Mouse (Mus musculus) limb, embryonic 11.5 days (tissue): ENCODE measurements around the gene Piwil4. TPM values are rescaled to one million over a fixed set of nuclear protein-coding genes. Genes with fewer than 3 reads are reported as not detected.
A peak's percentile ranks its signal among the peaks of the same experiment; 100 is the strongest.

Experiments used
- ATAC-seq: fragments of 200-750 bp; cut with Nextera tagmentation; 2 replicates; pipeline ENCODE4 v1.8.0; 2017; ENCODE audit warnings: low read depth; ENCODE audit not compliant: insufficient number of reproducible peaks, low FRiP score, low TSS enrichment
- DNase-seq: peaks from one replicate; pipeline ENCODE4 v3.0.0-alpha.2; 2015; ENCODE audit warnings: low spot score
- H3K27ac ChIP-seq: fragments of 300-500 bp; sonication (generic); replicated peaks from 2 replicates; pipeline ENCODE4 v1.5.1; 2014; ENCODE audit warnings: low read depth, mild to moderate bottlenecking, low read length
- H3K27me3 ChIP-seq: fragments of 300-500 bp; sonication (generic); 2 replicates; pipeline ENCODE4 v1.6.1; 2014; ENCODE audit warnings: mild to moderate bottlenecking, low read length, mixed read lengths; ENCODE audit not compliant: control insufficient read depth, insufficient read depth
- H3K36me3 ChIP-seq: fragments of 300-500 bp; sonication (generic); 2 replicates; pipeline ENCODE4 v1.6.1; 2014; ENCODE audit warnings: mild to moderate bottlenecking, low read length, moderate library complexity, mixed read lengths; ENCODE audit not compliant: control insufficient read depth, insufficient read depth
- H3K4me1 ChIP-seq: fragments of 300-500 bp; sonication (generic); 2 replicates; pipeline ENCODE4 v1.6.1; 2014; ENCODE audit warnings: low read length, mixed read lengths; ENCODE audit not compliant: control insufficient read depth, insufficient read depth
- H3K4me2 ChIP-seq: fragments of 300-500 bp; sonication (generic); 2 replicates; pipeline ENCODE4 v1.6.1; 2014; ENCODE audit warnings: low read depth, mild to moderate bottlenecking, moderate library complexity; ENCODE audit not compliant: severe bottlenecking
- H3K4me3 ChIP-seq: fragments of 300-500 bp; sonication (generic); 2 replicates; pipeline ENCODE4 v1.5.1; 2014; ENCODE audit warnings: low read depth, low read length
- H3K9ac ChIP-seq: fragments of 300-500 bp; sonication (generic); 2 replicates; pipeline ENCODE4 v1.6.1; 2014; ENCODE audit warnings: mild to moderate bottlenecking, low read length
- H3K9me3 ChIP-seq: fragments of 300-500 bp; sonication (generic); 2 replicates; pipeline ENCODE4 v1.6.1; 2016; ENCODE audit warnings: low read length; ENCODE audit not compliant: control insufficient read depth
- WGBS: fragments of 180-500 bp; shearing (Covaris S2); extraction: QIAGEN DNeasy Blood & Tissue Kit; methylation state at CpG from one replicate; pipeline ENCODE4 v1.1.7; 2014; 5-methylcytosine and 5-hydroxymethylcytosine counted together
- polyA plus RNA-seq: library from polyadenylated mRNA; unstranded; fragments of >200 nt; fragmentation: Nextera tagmentation; extraction: Ambion mirVana; gene quantifications from 2 replicates; pipeline ENCODE4 v1.2.1, GENCODE M21; 2014

Gene Piwil4
- polyA plus RNA-seq, 1 experiment from 2014 or later, result 0.09 TPM

DNA sequence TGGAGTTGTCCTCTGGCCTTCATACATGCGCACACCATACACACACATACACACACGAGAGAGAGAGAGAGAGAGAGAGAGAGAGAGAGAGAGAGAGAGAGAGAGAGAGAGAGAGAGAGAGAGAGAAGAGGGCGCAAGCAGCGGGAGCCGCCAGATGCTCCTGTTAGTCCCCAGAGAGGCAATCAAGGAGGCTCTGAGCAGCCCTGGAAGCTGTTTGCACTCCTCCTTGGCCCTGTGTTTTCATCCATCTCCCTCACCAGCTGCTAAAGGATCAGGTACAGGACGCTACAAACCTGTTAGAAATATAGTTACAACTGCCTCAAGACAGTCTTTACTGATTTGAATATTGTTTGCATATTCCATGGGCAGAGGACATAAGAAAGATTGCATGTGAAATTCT, 29.3 kb upstream of the Piwil4 start:
- 58% methylated on average over 6 of the region's 6 CpGs for WGBS
- no peak overlapping the region for H3K4me2 ChIP-seq

GRCm38 (mm10) chr9:14764765-14765164, 24.2 kb upstream of the Piwil4 start:
- Histone ChIP-seq H3K27ac (no peak overlapping the region), H3K27me3 (0 out of 2 replicates have a peak, but pooled peaks cover 2% of the 10 kb centered on the region), H3K4me3 (no peak overlapping the region), H3K4me2 (no peak overlapping the region), H3K36me3 (no peaks in the 10 kb centered on the region), H3K9ac (no peak overlapping the region), H3K4me1 (no peaks in the 10 kb centered on the region), H3K9me3 (no peaks in the 10 kb centered on the region)
- 25% methylated on average over 7 of the region's 7 CpGs for WGBS
- DNase-seq, result peak; percentile 76
- ATAC-seq, result no peak; the same call in 1 of the 2 replicates

More for the DNA sequence above, 29.3 kb upstream of the Piwil4 start:
- Histone ChIP-seq H3K4me1 (peaks cover 9% of the 10 kb centered on the region; the same call in 1 of the 2 replicates), H3K4me3 (no peak overlapping the region), H3K9me3 (no peaks in the 10 kb centered on the region), H3K27ac (no peak overlapping the region), H3K36me3 (no peaks in the 10 kb centered on the region), H3K27me3 (0 out of 2 replicates have a peak, but pooled peaks cover 2% of the 10 kb centered on the region), H3K9ac (no peak overlapping the region)
- ATAC-seq (no peak), DNase-seq (no peak)

DNA sequence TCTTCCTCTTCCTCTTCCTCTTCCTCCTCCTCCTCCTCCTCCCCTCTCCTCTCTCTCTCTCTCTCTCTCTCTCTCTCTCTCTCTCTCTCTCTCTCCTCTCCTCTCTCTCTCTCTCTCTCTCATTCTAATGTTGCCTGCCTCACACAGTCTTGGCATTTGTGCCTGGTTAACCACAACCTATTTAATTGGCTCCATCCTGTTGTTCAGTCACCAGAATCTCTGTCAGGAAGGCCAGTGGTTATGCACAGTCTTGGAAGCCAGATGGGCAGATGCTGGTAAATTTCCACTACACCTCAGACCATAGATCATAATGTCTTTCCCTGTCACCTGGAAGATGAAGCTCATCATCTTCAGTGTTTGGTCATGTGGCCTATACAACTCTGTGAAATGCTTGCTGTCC, 18.7 kb upstream of the Piwil4 start:
- Histone ChIP-seq H3K36me3 (no peaks in the 10 kb centered on the region), H3K4me2 (no peak overlapping the region), H3K9me3 (no peaks in the 10 kb centered on the region), H3K27ac (no peak overlapping the region), H3K27me3 (no peaks in the 10 kb centered on the region), H3K9ac (no peak overlapping the region), H3K4me3 (no peak overlapping the region), H3K4me1 (no peaks in the 10 kb centered on the region)
- ATAC-seq, result no peak
- DNase-seq, result no peak

GRCm38 (mm10) chr9:14758590-14758989, 18.1 kb upstream of the Piwil4 start:
- 71% methylated on average over 7 of the region's 7 CpGs for WGBS
- Histone ChIP-seq H3K27me3 (no peaks in the 10 kb centered on the region), H3K36me3 (no peaks in the 10 kb centered on the region), H3K4me1 (no peaks in the 10 kb centered on the region), H3K27ac (no peak overlapping the region), H3K4me2 (no peak overlapping the region; the same call in 1 of the 2 replicates), H3K4me3 (no peak overlapping the region), H3K9me3 (no peaks in the 10 kb centered on the region), H3K9ac (no peak overlapping the region)
- DNase-seq, result no peak
- ATAC-seq, result no peak

GRCm38 (mm10) chr9:14754469-14754868, 13.9 kb upstream of the Piwil4 start:
- peaks cover 4% of the 10 kb centered on the region; the same call in 1 of the 2 replicates for H3K4me1 ChIP-seq
- DNase-seq (no peak), ATAC-seq (no peak)
- H3K4me3 ChIP-seq, result no peak overlapping the region
- H3K27me3 ChIP-seq, result no peaks in the 10 kb centered on the region
- H3K4me2 ChIP-seq, result no peak overlapping the region
- no peaks in the 10 kb centered on the region for H3K9me3 ChIP-seq
- no peaks in the 10 kb centered on the region for H3K36me3 ChIP-seq
- H3K27ac ChIP-seq, result no peak overlapping the region
- H3K9ac ChIP-seq, result no peak overlapping the region
- 89% methylated on average over 3 of the region's 3 CpGs for WGBS

- no peaks in the 10 kb centered on the region for H3K27me3 ChIP-seq
- DNase-seq (no peak), ATAC-seq (no peak)
- H3K9me3 ChIP-seq, result no peaks in the 10 kb centered on the region
- H3K9ac ChIP-seq, result no peak overlapping the region
- no peak overlapping the region for H3K27ac ChIP-seq
- no peak overlapping the region for H3K4me2 ChIP-seq
- H3K4me3 ChIP-seq, result no peak overlapping the region
- peaks cover 4% of the 10 kb centered on the region; the same call in 1 of the 2 replicates for H3K4me1 ChIP-seq
- H3K36me3 ChIP-seq, result no peaks in the 10 kb centered on the region
Observed at GRCm38 (mm10) chr9:14753947-14754346, 13.4 kb upstream of the Piwil4 start.

DNA sequence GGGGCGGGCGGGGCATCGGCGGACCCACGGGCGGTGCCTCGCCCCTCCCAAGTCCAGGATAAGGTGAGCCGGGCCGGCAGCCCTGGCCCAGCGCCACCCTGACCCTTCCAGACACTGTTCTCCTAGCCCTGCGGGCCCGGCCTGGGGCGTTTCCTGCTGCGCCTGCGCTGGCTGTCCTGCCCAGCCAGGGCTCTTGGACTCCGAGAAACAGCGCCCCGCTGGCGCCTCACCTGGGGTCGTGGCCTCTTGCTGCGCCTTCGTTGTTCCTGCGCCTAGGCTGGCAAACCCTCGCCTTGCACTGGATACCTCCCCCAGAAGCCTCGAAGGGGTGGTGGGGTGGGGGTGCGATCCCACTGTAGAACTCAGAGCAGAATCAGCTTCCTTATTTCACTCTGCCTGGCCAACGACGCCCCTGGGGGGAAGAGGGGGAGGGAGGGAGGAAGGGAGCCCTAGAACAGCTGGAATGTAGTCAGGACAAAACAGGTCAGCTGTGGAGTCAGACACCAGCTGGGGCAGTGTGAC, 11.5 kb upstream of the Piwil4 start, which contains the start of gene Fut4:
Gene Fut4 (minus strand): TSS at position 393 of the 522 bp plus-strand sequence.
- ATAC-seq, result peak; percentile 87
- no peaks in the 10 kb centered on the region for H3K9me3 ChIP-seq
- DNase-seq, result no peak
- H3K9ac ChIP-seq, result peak within 1 kb of the TSS; percentile 77
- no peak within 1 kb of the TSS; the same call in 1 of the 2 replicates for H3K27ac ChIP-seq
- H3K4me2 ChIP-seq, result peak within 1 kb of the TSS; percentile 90
- WGBS, result under 1% methylated on average over 23 of the region's 28 CpGs
- H3K4me1 ChIP-seq, result peaks cover 4% of the 10 kb centered on the region; the same call in 1 of the 2 replicates
- H3K36me3 ChIP-seq, result no peaks in the 10 kb centered on the region
- peak within 1 kb of the TSS; percentile 58 for H3K4me3 ChIP-seq
- H3K27me3 ChIP-seq, result no peaks in the 10 kb centered on the region

DNA sequence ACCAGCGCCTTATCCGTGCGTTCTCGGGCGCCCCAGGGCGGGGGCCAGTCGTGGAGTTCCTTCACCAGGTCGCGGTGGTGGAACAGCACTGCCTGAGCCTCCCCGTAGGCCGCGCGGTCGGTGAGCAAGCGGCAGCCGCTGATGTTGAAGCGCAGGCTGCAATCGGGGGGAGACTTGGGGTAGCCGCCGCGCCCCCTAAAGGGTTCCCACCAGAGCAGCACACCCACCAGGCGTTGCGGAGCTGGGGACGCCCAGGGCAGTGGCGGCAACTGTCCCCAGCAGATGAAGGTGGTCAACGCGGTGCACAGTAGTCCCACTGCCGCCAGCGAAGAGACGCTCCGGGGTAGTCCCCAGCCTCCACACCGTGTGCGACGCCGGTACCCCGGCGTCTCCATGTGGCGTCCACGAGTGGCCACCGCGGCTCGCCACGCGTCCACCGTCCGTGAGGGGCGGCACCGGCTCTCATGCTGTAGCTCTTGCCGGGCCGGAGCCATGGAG, 11.0 kb upstream of the Piwil4 start:
- Histone ChIP-seq H3K4me2 (peak overlapping the region; percentile 90), H3K9ac (peak overlapping the region; percentile 77), H3K36me3 (no peaks in the 10 kb centered on the region), H3K4me1 (peaks cover 4% of the 10 kb centered on the region; the same call in 1 of the 2 replicates), H3K27me3 (no peaks in the 10 kb centered on the region), H3K9me3 (no peaks in the 10 kb centered on the region), H3K4me3 (peak overlapping the region; percentile 58), H3K27ac (no peak overlapping the region; the same call in 1 of the 2 replicates)
- WGBS, result 2% methylated on average over 48 of the region's 50 CpGs
- DNase-seq, result peak; percentile 80
- peak; percentile 81 for ATAC-seq
